Mouse (Mus musculus): Measurements from ENCODE around the gene Fscn1. TPM values are rescaled to one million over a fixed set of nuclear protein-coding genes. Genes with fewer than 3 reads are reported as not detected.

Gene Fscn1
- polyA plus RNA-seq, 1 experiment from 2014 or later: 42.0 TPM

- Histone ChIP-seq H3K36me3 (ENCODE audit: control insufficient read depth, insufficient read depth, low read length) (no peaks in the 10 kb centered on the region), H3K4me1 (replicated peaks; ENCODE audit: control insufficient read depth, insufficient read depth) (no peaks in the 10 kb centered on the region), H3K9me3 (ENCODE audit: control insufficient read depth, low read length) (no peaks in the 10 kb centered on the region), H3K4me3 (ENCODE audit: low read depth, low read length) (no peak overlapping the region), H3K4me2 (replicated peaks; ENCODE audit: low read depth) (no peak overlapping the region), H3K9ac (ENCODE audit: low read length) (no peak overlapping the region; the same call in 1 of the 2 replicates), H3K27ac (replicated peaks) (peak overlapping the region; percentile 89), H3K27me3 (ENCODE audit: control insufficient read depth, insufficient read depth, low read length) (no peaks in the 10 kb centered on the region)
- DNase-seq (ENCODE audit: low spot score) (no peak), ATAC-seq (ENCODE audit: low FRiP score, low TSS enrichment) (no peak)
- TF ChIP-seq CTCF (IDR thresholded peaks at IDR 0.05; ENCODE audit: low read depth) (no peak), EP300 (optimal IDR thresholded peaks at IDR 0.05) (no peak)
- WGBS: 40% methylated on average over 4 of the region's 4 CpGs
These were observed 39.9 kb downstream of the Fscn1 start for GRCm38 (mm10) chr5:143000091-143000490.

GRCm38 (mm10) chr5:143000654-143001500 is 40.7 kb downstream of the Fscn1 start:
- peak; percentile 87 for ATAC-seq (ENCODE audit: low FRiP score, low TSS enrichment)
- no peak for DNase-seq (ENCODE audit: low spot score)
- 0 out of 2 replicates have a peak overlapping the region, but pooled peaks have one; percentile 8 for H3K4me2 ChIP-seq (replicated peaks; ENCODE audit: low read depth)

GRCm38 (mm10) chr5:143009383-143009782 is 49.2 kb downstream of the Fscn1 start:
- Histone ChIP-seq H3K36me3 (ENCODE audit: control insufficient read depth, insufficient read depth, low read length) (peaks cover 3% of the 10 kb centered on the region; the same call in 1 of the 2 replicates), H3K9me3 (ENCODE audit: control insufficient read depth, low read length) (no peaks in the 10 kb centered on the region), H3K27me3 (ENCODE audit: control insufficient read depth, insufficient read depth, low read length) (no peaks in the 10 kb centered on the region), H3K9ac (ENCODE audit: low read length) (no peak overlapping the region), H3K4me1 (replicated peaks; ENCODE audit: control insufficient read depth, insufficient read depth) (no peaks in the 10 kb centered on the region), H3K27ac (replicated peaks) (peak overlapping the region; percentile 30; the same call in 1 of the 2 replicates), H3K4me3 (ENCODE audit: low read depth, low read length) (no peak overlapping the region), H3K4me2 (replicated peaks; ENCODE audit: low read depth) (no peak overlapping the region)
- no peak for ATAC-seq (ENCODE audit: low FRiP score, low TSS enrichment)
- WGBS: 87% methylated on average over 10 of the region's 11 CpGs
- TF ChIP-seq EP300 (optimal IDR thresholded peaks at IDR 0.05) (no peak), CTCF (IDR thresholded peaks at IDR 0.05; ENCODE audit: low read depth) (no peak)
- DNase-seq (ENCODE audit: low spot score): no peak

More at GRCm38 (mm10) chr5:143000654-143001500, 40.7 kb downstream of the Fscn1 start:
- peak overlapping the region; percentile 13; the same call in 1 of the 2 replicates for H3K9ac ChIP-seq (ENCODE audit: low read length)
- H3K36me3 ChIP-seq (ENCODE audit: control insufficient read depth, insufficient read depth, low read length): no peaks in the 10 kb centered on the region
- no peaks in the 10 kb centered on the region for H3K27me3 ChIP-seq (ENCODE audit: control insufficient read depth, insufficient read depth, low read length)
- 55% methylated on average over 9 of the region's 9 CpGs for WGBS
- H3K4me1 ChIP-seq (replicated peaks; ENCODE audit: control insufficient read depth, insufficient read depth): no peaks in the 10 kb centered on the region
- no peaks in the 10 kb centered on the region for H3K9me3 ChIP-seq (ENCODE audit: control insufficient read depth, low read length)
- H3K4me3 ChIP-seq (ENCODE audit: low read depth, low read length): no peak overlapping the region
- H3K27ac ChIP-seq (replicated peaks): peak overlapping the region; percentile 89
- no peak for TF ChIP-seq CTCF (IDR thresholded peaks at IDR 0.05; ENCODE audit: low read depth)
- no peak for TF ChIP-seq EP300 (optimal IDR thresholded peaks at IDR 0.05)

GRCm38 (mm10) chr5:143017401-143017800 is 57.3 kb downstream of the Fscn1 start:
- peaks cover 13% of the 10 kb centered on the region; the same call in 1 of the 2 replicates for H3K36me3 ChIP-seq (ENCODE audit: control insufficient read depth, insufficient read depth, low read length)
- no peak overlapping the region for H3K9ac ChIP-seq (ENCODE audit: low read length)
- no peak overlapping the region for H3K4me2 ChIP-seq (replicated peaks; ENCODE audit: low read depth)
- ATAC-seq (ENCODE audit: low FRiP score, low TSS enrichment): no peak
- H3K27ac ChIP-seq (replicated peaks): no peak overlapping the region
- TF ChIP-seq EP300 (optimal IDR thresholded peaks at IDR 0.05): no peak
- no peak for TF ChIP-seq CTCF (IDR thresholded peaks at IDR 0.05; ENCODE audit: low read depth)
- no peaks in the 10 kb centered on the region for H3K27me3 ChIP-seq (ENCODE audit: control insufficient read depth, insufficient read depth, low read length)
- DNase-seq (ENCODE audit: low spot score): no peak
- 57% methylated on average over 5 of the region's 5 CpGs for WGBS
- H3K4me1 ChIP-seq (replicated peaks; ENCODE audit: control insufficient read depth, insufficient read depth): no peaks in the 10 kb centered on the region
- no peaks in the 10 kb centered on the region for H3K9me3 ChIP-seq (ENCODE audit: control insufficient read depth, low read length)
- H3K4me3 ChIP-seq (ENCODE audit: low read depth, low read length): no peak overlapping the region

Other genes with a start within 250 kb of the Fscn1 start
- gene Tnrc18, start 142.7 kb upstream of the Fscn1 start, polyA plus RNA-seq (2015; fragmentation: Nextera tagmentation; extraction: Ambion mirVana): 12.0 and 12.5 TPM in 2 replicates
- gene Fbxl18, start 64.9 kb upstream of the Fscn1 start, polyA plus RNA-seq (2015; fragmentation: Nextera tagmentation; extraction: Ambion mirVana): 5.0 and 5.3 TPM in 2 replicates
- gene Actb, start 53.6 kb upstream of the Fscn1 start, polyA plus RNA-seq (2015; fragmentation: Nextera tagmentation; extraction: Ambion mirVana): 14,823 and 16,187 TPM in 2 replicates
- gene Rnf216, start 152.7 kb downstream of the Fscn1 start, polyA plus RNA-seq (2015; fragmentation: Nextera tagmentation; extraction: Ambion mirVana): 15.4 and 15.6 TPM in 2 replicates
- not detected in 2 replicates for gene Olfr718-ps1, start 187.2 kb downstream of the Fscn1 start, polyA plus RNA-seq (2015; fragmentation: Nextera tagmentation; extraction: Ambion mirVana)
- 4.2 and 5.2 TPM in 2 replicates for gene Rbak, start 220.4 kb downstream of the Fscn1 start, polyA plus RNA-seq (2015; fragmentation: Nextera tagmentation; extraction: Ambion mirVana)
- not detected in 2 replicates for gene Spdye4b, start 220.7 kb downstream of the Fscn1 start, polyA plus RNA-seq (2015; fragmentation: Nextera tagmentation; extraction: Ambion mirVana)

Measured in stomach, postnatal 0 days (tissue).